Mouse (Mus musculus): ENCODE results near the gene Mov10. TPM values are rescaled to one million over a fixed set of nuclear protein-coding genes. Genes with fewer than 3 reads are reported as not detected.
"Not testable (repeated sequence)": the region's sequence is repeated elsewhere in the genome, so short reads cannot be mapped to it uniquely, and the experiment has no call there.

The Mov10 gene
- polyA plus RNA-seq, 1 experiment, result not detected

- TF ChIP-seq POLR2A (IDR thresholded peaks at IDR 0.05; ENCODE audit: insufficient read depth, low read depth, low read length) (no peak), CTCF (IDR thresholded peaks at IDR 0.05; ENCODE audit: insufficient read depth, low read depth, low read length) (peak; percentile 87)
- Histone ChIP-seq H3K4me3 (ENCODE audit: insufficient read depth, low read depth, low read length) (no peak overlapping the region), H3K4me1 (ENCODE audit: control insufficient read depth, insufficient read depth, low read length) (peaks cover 21% of the 10 kb centered on the region), H3K27ac (ENCODE audit: insufficient read depth, low read depth, low read length) (no peak overlapping the region)
- 4% methylated on average over 7 of the region's 7 CpGs for WGBS
Measured at GRCm38 (mm10) chr3:104779949-104780348, 38.4 kb downstream of the Mov10 start.

DNA sequence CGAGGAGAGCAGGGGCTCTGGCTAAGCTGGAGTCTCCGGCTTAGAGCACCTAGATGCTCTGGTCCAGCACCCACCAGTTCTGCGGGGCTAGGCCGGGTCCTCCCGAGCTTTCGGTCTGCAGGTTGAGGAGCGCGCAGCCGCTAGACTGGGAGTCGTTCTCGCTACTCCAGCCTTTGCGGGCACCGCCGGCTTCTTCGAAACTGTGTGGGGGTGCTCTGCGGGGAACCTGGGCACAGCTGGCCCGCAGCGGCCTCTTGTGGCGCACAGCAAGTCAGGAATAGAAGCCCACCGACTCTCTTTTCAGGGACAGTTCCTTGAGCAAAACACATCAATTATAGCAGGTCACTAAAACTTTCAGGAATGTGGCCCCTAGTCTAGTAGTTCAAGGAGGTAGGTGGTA, 41.0 kb downstream of the Mov10 start:
- 2% methylated on average over 20 of the region's 20 CpGs for WGBS
- Histone ChIP-seq H3K27ac (ENCODE audit: insufficient read depth, low read depth, low read length) (no peak overlapping the region), H3K4me1 (ENCODE audit: control insufficient read depth, insufficient read depth, low read length) (peaks cover 21% of the 10 kb centered on the region), H3K4me3 (ENCODE audit: insufficient read depth, low read depth, low read length) (peak overlapping the region; percentile 34)
- TF ChIP-seq CTCF (IDR thresholded peaks at IDR 0.05; ENCODE audit: insufficient read depth, low read depth, low read length) (peak; percentile 52; the same call in 1 of the 2 replicates), POLR2A (IDR thresholded peaks at IDR 0.05; ENCODE audit: insufficient read depth, low read depth, low read length) (no peak)

DNA sequence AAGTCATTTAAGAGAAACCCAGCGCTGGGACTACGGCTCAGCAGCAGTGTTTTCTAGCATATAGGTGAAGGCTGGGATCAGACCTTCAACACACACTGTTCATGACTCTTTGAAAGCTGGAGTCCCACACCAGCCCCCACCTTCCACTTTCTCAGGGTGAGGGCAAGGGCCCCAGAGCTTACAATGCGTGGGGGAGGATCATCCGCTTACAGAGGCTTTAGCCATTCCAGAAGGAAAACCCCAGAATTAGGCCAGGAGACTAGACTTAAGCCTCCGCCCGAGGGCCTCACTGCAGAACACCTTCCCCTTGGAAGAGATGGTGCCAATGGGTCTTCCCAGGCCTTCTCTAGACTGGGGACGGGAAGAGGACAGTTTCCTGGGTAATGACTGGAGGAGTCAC, 45.1 kb downstream of the Mov10 start:
- Histone ChIP-seq H3K4me1 (ENCODE audit: control insufficient read depth, insufficient read depth, low read length) (peaks cover 5% of the 10 kb centered on the region), H3K4me3 (ENCODE audit: insufficient read depth, low read depth, low read length) (no peak overlapping the region), H3K27ac (ENCODE audit: insufficient read depth, low read depth, low read length) (no peak overlapping the region)
- WGBS, result 91% methylated on average over 7 of the region's 7 CpGs
- no peak for TF ChIP-seq POLR2A (IDR thresholded peaks at IDR 0.05; ENCODE audit: insufficient read depth, low read depth, low read length)
- TF ChIP-seq CTCF (IDR thresholded peaks at IDR 0.05; ENCODE audit: insufficient read depth, low read depth, low read length), result no peak

- Histone ChIP-seq H3K4me1 (ENCODE audit: control insufficient read depth, insufficient read depth, low read length) (no peaks in the 10 kb centered on the region), H3K4me3 (ENCODE audit: insufficient read depth, low read depth, low read length) (no peak overlapping the region), H3K27ac (ENCODE audit: insufficient read depth, low read depth, low read length) (no peak overlapping the region)
- 66% methylated on average over 6 of the region's 6 CpGs for WGBS
- no peak for TF ChIP-seq POLR2A (IDR thresholded peaks at IDR 0.05; ENCODE audit: insufficient read depth, low read depth, low read length)
- no peak for TF ChIP-seq CTCF (IDR thresholded peaks at IDR 0.05; ENCODE audit: insufficient read depth, low read depth, low read length)
Measured at GRCm38 (mm10) chr3:104771460-104771859, 46.9 kb downstream of the Mov10 start.

DNA sequence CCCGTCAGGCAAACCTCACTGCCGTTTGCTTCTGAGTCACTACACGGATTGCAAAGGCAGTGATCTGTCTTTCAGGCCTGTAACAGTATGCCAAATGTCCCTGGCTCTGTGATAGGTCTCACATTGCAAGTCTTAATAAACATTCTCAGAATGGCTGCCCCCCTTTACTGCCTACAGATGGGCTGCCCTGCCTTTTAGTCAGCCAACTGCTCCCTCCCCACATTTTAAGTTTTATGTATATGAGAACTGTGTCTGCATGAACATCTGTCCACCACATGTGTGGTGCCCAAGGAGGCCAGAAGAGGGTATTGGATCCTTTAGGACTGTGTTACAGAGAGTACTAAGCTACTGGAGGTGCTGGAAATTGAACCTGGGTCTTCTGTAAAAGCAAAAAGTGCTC, 47.4 kb downstream of the Mov10 start:
- no peak overlapping the region for H3K4me3 ChIP-seq (ENCODE audit: insufficient read depth, low read depth, low read length)
- H3K27ac ChIP-seq (ENCODE audit: insufficient read depth, low read depth, low read length), result no peak overlapping the region
- WGBS, result 90% methylated on average over 3 of the region's 3 CpGs
- TF ChIP-seq POLR2A (IDR thresholded peaks at IDR 0.05; ENCODE audit: insufficient read depth, low read depth, low read length), result no peak
- no peak for TF ChIP-seq CTCF (IDR thresholded peaks at IDR 0.05; ENCODE audit: insufficient read depth, low read depth, low read length)
- H3K4me1 ChIP-seq (ENCODE audit: control insufficient read depth, insufficient read depth, low read length), result no peaks in the 10 kb centered on the region

DNA sequence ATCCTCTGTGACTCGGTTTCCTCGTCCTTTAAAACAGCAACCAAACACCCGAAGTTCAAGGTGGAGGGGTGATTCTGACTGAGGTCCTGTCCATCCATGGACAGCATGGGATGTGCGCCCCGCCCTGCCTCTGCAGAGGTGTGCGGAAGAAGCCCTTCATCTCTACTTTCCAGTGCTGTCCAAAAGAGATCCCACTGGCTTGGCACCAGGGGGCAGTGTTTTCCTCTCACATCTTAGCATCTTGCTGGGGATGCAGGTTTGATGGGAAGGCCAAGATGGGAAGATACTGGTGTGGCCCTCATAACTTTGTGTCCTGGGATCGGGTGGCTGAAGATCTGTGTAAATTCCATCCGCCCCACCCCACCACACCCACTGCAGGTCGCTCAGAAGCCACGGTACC, 48.3 kb downstream of the Mov10 start:
- Histone ChIP-seq H3K4me3 (ENCODE audit: insufficient read depth, low read depth, low read length) (no peak overlapping the region), H3K27ac (ENCODE audit: insufficient read depth, low read depth, low read length) (no peak overlapping the region), H3K4me1 (ENCODE audit: control insufficient read depth, insufficient read depth, low read length) (no peaks in the 10 kb centered on the region)
- TF ChIP-seq CTCF (IDR thresholded peaks at IDR 0.05; ENCODE audit: insufficient read depth, low read depth, low read length), result 0 out of 2 replicates have a peak, but pooled peaks have one; percentile 9
- TF ChIP-seq POLR2A (IDR thresholded peaks at IDR 0.05; ENCODE audit: insufficient read depth, low read depth, low read length), result no peak
- WGBS, result 64% methylated on average over 10 of the region's 10 CpGs

GRCm38 (mm10) chr3:104769135-104769534, 49.2 kb downstream of the Mov10 start:
- TF ChIP-seq POLR2A (IDR thresholded peaks at IDR 0.05; ENCODE audit: insufficient read depth, low read depth, low read length), result no peak
- no peak for TF ChIP-seq CTCF (IDR thresholded peaks at IDR 0.05; ENCODE audit: insufficient read depth, low read depth, low read length)
- WGBS, result 86% methylated on average over 3 of the region's 3 CpGs
- H3K4me3 ChIP-seq (ENCODE audit: insufficient read depth, low read depth, low read length), result no peak overlapping the region

GRCm38 (mm10) chr3:104767716-104768115, 50.6 kb downstream of the Mov10 start:
- H3K27ac ChIP-seq (ENCODE audit: insufficient read depth, low read depth, low read length), result no peak overlapping the region
- WGBS, result 80% methylated on average over 4 of the region's 4 CpGs
- H3K4me3 ChIP-seq (ENCODE audit: insufficient read depth, low read depth, low read length), result no peak overlapping the region
- no peak for TF ChIP-seq CTCF (IDR thresholded peaks at IDR 0.05; ENCODE audit: insufficient read depth, low read depth, low read length)
- TF ChIP-seq POLR2A (IDR thresholded peaks at IDR 0.05; ENCODE audit: insufficient read depth, low read depth, low read length), result no peak
- H3K4me1 ChIP-seq (ENCODE audit: control insufficient read depth, insufficient read depth, low read length), result no peaks in the 10 kb centered on the region

More at GRCm38 (mm10) chr3:104769135-104769534, 49.2 kb downstream of the Mov10 start:
- Histone ChIP-seq H3K27ac (ENCODE audit: insufficient read depth, low read depth, low read length) (no peak overlapping the region), H3K4me1 (ENCODE audit: control insufficient read depth, insufficient read depth, low read length) (no peaks in the 10 kb centered on the region)

DNA sequence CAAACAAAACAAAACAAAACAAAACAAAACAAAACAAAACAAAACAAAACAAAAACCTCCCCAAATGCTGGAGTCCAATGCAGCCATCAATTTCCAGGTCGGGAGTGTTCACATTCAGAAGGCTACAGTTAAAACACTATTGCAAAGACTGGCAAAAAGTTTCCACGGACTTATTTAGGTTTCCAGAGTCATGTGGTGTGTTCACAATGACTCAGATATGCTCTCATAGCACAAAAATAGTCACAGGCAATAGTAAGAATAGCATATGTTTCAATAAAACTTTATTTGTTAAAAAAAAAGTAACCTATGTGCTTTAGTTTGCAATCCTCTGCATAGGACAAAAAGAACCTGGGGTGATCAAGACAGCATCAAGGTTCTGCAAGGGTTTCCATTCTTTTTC, 51.2 kb downstream of the Mov10 start:
- H3K27ac ChIP-seq (ENCODE audit: insufficient read depth, low read depth, low read length), result no peak overlapping the region
- TF ChIP-seq CTCF (IDR thresholded peaks at IDR 0.05; ENCODE audit: insufficient read depth, low read depth, low read length), result no peak
- no peak for TF ChIP-seq POLR2A (IDR thresholded peaks at IDR 0.05; ENCODE audit: insufficient read depth, low read depth, low read length)
- 31% methylated on average over 2 of the region's 2 CpGs for WGBS
- no peak overlapping the region for H3K4me3 ChIP-seq (ENCODE audit: insufficient read depth, low read depth, low read length)
- H3K4me1 ChIP-seq (ENCODE audit: control insufficient read depth, insufficient read depth, low read length), result no peaks in the 10 kb centered on the region

- H3K27ac ChIP-seq (ENCODE audit: insufficient read depth, low read depth, low read length), result no peak overlapping the region
- no peak overlapping the region for H3K4me3 ChIP-seq (ENCODE audit: insufficient read depth, low read depth, low read length)
- WGBS, result 21% methylated on average over 4 of the region's 4 CpGs
- no peaks in the 10 kb centered on the region for H3K4me1 ChIP-seq (ENCODE audit: control insufficient read depth, insufficient read depth, low read length)
- TF ChIP-seq POLR2A (IDR thresholded peaks at IDR 0.05; ENCODE audit: insufficient read depth, low read depth, low read length) (no peak), CTCF (IDR thresholded peaks at IDR 0.05; ENCODE audit: insufficient read depth, low read depth, low read length) (no peak)
Measured at GRCm38 (mm10) chr3:104765021-104765420, 53.3 kb downstream of the Mov10 start.

DNA sequence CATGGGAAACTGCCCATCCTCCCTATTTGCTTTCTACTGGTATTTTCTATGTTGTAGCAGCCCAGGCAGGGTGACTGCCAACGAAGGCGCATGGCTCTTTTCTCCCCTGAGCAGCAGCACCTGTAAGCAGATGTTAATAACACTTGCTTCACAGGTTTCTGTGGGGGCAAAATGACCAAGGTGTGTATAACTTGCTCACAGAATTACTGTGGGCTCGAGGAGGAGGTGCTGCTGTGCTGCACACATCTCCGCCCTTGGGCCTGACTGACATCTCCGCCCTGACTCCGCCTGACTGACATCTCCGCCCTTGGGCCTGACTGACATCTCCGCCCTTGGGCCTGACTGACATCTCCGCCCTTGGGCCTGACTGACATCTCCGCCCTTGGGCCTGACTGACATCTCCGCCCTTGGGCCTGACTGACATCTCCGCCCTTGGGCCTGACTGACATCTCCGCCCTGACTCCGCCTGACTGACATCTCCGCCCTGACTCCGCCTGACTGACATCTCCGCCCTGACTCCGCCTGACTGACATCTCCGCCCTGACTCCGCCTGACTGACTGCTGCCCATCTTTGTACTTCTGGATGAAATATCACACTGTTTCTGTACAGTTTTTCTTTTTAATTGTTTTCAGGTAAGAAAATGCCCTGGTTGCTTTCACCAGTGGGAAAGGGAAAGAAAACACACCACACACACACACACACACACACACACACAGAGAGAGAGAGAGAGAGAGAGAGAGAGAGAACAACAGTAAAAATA, 56.1 kb downstream of the Mov10 start:
- H3K4me3 ChIP-seq (ENCODE audit: insufficient read depth, low read depth, low read length); H3K27ac ChIP-seq (ENCODE audit: insufficient read depth, low read depth, low read length); H3K4me1 ChIP-seq (ENCODE audit: control insufficient read depth, insufficient read depth, low read length): not testable (repeated sequence)
- WGBS, result 36% methylated on average over 20 of the region's 20 CpGs
